Mouse (Mus musculus) heart, adult 10 weeks (tissue): Measurements from ENCODE around the gene Zfp827. TPM values are rescaled to one million over a fixed set of nuclear protein-coding genes. Genes with fewer than 3 reads are reported as not detected.

Experiments used
- polyA plus RNA-seq: library from polyadenylated mRNA; stranded (reverse); fragments of 350-450 nt; fragmentation: Illumina TruSeq; extraction: RNeasy Lipid Tissue Mini Kit (QIAGEN cat#74804); gene quantifications from one replicate; pipeline ENCODE4 v1.2.3, GENCODE M21; 2014; ENCODE audit warnings: low read depth, low replicate concordance

Gene Zfp827
- 9.8 TPM for polyA plus RNA-seq

GRCm38 (mm10) chr8:79027977-79028487, at the start of gene Zfp827:
Gene Zfp827 (plus strand): TSS chr8:79028437.

Other genes with a start within 250 kb of the Zfp827 start
- gene Lsm6, start 207.3 kb upstream of the Zfp827 start, polyA plus RNA-seq: 42.4 TPM
- gene 1700011L22Rik, start 220.1 kb downstream of the Zfp827 start, polyA plus RNA-seq: not detected